Mouse (Mus musculus): Measurements from ENCODE around the gene 2510009E07Rik.

2510009E07Rik gene

GRCm38 (mm10) chr16:21694463-21695241 lies at the start of gene 2510009E07Rik:
Gene 2510009E07Rik, minus strand, starts transcription at chr16:21694665.
- peak; percentile 84 for DNase-seq (ENCODE audit: low read depth, low spot score)

GRCm38 (mm10) chr16:21743401-21743800 lies 48.9 kb upstream of the 2510009E07Rik start:
- DNase-seq (ENCODE audit: low read depth, low spot score) = no peak

GRCm38 (mm10) chr16:21742898-21743297 lies 48.4 kb upstream of the 2510009E07Rik start:
- no peak for DNase-seq (ENCODE audit: low read depth, low spot score)

GRCm38 (mm10) chr16:21742191-21742870 lies 47.9 kb upstream of the 2510009E07Rik start:
- no peak for DNase-seq (ENCODE audit: low read depth, low spot score)

GRCm38 (mm10) chr16:21741542-21741941 lies 47.1 kb upstream of the 2510009E07Rik start:
- DNase-seq (ENCODE audit: low read depth, low spot score) = no peak

- no peak for DNase-seq (ENCODE audit: low read depth, low spot score)
These were observed 41.2 kb upstream of the 2510009E07Rik start for GRCm38 (mm10) chr16:21735638-21736037.

- peak; percentile 67 for DNase-seq (ENCODE audit: low read depth, low spot score)
These were observed 33.5 kb upstream of the 2510009E07Rik start for GRCm38 (mm10) chr16:21727897-21728364.

- DNase-seq (ENCODE audit: low read depth, low spot score) = no peak
These were observed 33.0 kb upstream of the 2510009E07Rik start for GRCm38 (mm10) chr16:21727421-21727820.

GRCm38 (mm10) chr16:21724261-21724660 lies 29.8 kb upstream of the 2510009E07Rik start:
- no peak for DNase-seq (ENCODE audit: low read depth, low spot score)

- DNase-seq (ENCODE audit: low read depth, low spot score) = no peak
These were observed 25.3 kb upstream of the 2510009E07Rik start for GRCm38 (mm10) chr16:21719770-21720169.

- DNase-seq (ENCODE audit: low read depth, low spot score) = no peak
These were observed 20.1 kb upstream of the 2510009E07Rik start for GRCm38 (mm10) chr16:21714516-21714915.

GRCm38 (mm10) chr16:21710321-21710720 lies 15.9 kb upstream of the 2510009E07Rik start:
- DNase-seq (ENCODE audit: low read depth, low spot score) = no peak

- no peak for DNase-seq (ENCODE audit: low read depth, low spot score)
These were observed 10.2 kb upstream of the 2510009E07Rik start for GRCm38 (mm10) chr16:21704691-21705090.

GRCm38 (mm10) chr16:21702314-21702690 lies 7.8 kb upstream of the 2510009E07Rik start:
- DNase-seq (ENCODE audit: low read depth, low spot score) = no peak

- no peak for DNase-seq (ENCODE audit: low read depth, low spot score)
These were observed 7.3 kb upstream of the 2510009E07Rik start for GRCm38 (mm10) chr16:21701611-21702313.

GRCm38 (mm10) chr16:21698136-21698535 lies 3.7 kb upstream of the 2510009E07Rik start:
- DNase-seq (ENCODE audit: low read depth, low spot score) = no peak

GRCm38 (mm10) chr16:21696946-21697345 lies 2.5 kb upstream of the 2510009E07Rik start:
- DNase-seq (ENCODE audit: low read depth, low spot score) = no peak

- no peak for DNase-seq (ENCODE audit: low read depth, low spot score)
These were observed 745 bp upstream of the 2510009E07Rik start for GRCm38 (mm10) chr16:21695242-21695578.

GRCm38 (mm10) chr16:21693981-21694462 lies 443 bp downstream of the 2510009E07Rik start:
- peak; percentile 64 for DNase-seq (ENCODE audit: low read depth, low spot score)

- DNase-seq (ENCODE audit: low read depth, low spot score) = no peak
These were observed 4.2 kb downstream of the 2510009E07Rik start for GRCm38 (mm10) chr16:21690216-21690755.

- DNase-seq (ENCODE audit: low read depth, low spot score) = no peak
These were observed 5.3 kb downstream of the 2510009E07Rik start for GRCm38 (mm10) chr16:21689141-21689540.

- no peak for DNase-seq (ENCODE audit: low read depth, low spot score)
These were observed 7.1 kb downstream of the 2510009E07Rik start for GRCm38 (mm10) chr16:21687406-21687805.
